Mouse (Mus musculus) CH12.LX (cell line): ENCODE data around the gene Grid2. TPM values are rescaled to one million over a fixed set of nuclear protein-coding genes. Genes with fewer than 3 reads are reported as not detected.

Source experiments
- DNase-seq: peaks from one replicate; pipeline ENCODE4 v3.0.0-alpha.2; 2013; ENCODE audit errors: extremely low read depth
- H3K27ac ChIP-seq: 2 replicates; pipeline ENCODE4 v1.5.1; 2012; ENCODE audit warnings: low read depth, mild to moderate bottlenecking, control low read depth, moderate library complexity; ENCODE audit not compliant: insufficient read depth
- H3K27me3 ChIP-seq: replicated peaks from 2 replicates; pipeline ENCODE3; 2012; ENCODE audit warnings: inconsistent platforms
- H3K36me3 ChIP-seq, 2 experiments: replicated peaks in 1 of 2; 2 replicates each; pipeline versions ENCODE3 to v1.6.1; 2012; ENCODE audit warnings: inconsistent platforms in 1 of 2, low read length in 1 of 2, mild to moderate bottlenecking in 1 of 2, mixed read lengths in 1 of 2, moderate library complexity in 1 of 2; ENCODE audit not compliant: control insufficient read depth in 1 of 2, insufficient read depth in 1 of 2
- H3K4me1 ChIP-seq, 2 experiments: 2 replicates each; pipeline ENCODE4 v1.6.1; 2012; ENCODE audit warnings: inconsistent platforms in 1 of 2, moderate library complexity in 1 of 2; ENCODE audit not compliant: insufficient read depth in 2 of 2, control insufficient read depth in 1 of 2
- H3K4me2 ChIP-seq: 2 replicates; pipeline ENCODE4 v1.6.1; 2012; ENCODE audit warnings: low read depth, mild to moderate bottlenecking, control low read depth; ENCODE audit not compliant: poor library complexity, insufficient read depth, severe bottlenecking
- H3K4me3 ChIP-seq, 3 experiments: fragments of 150-350 bp in 1 of 3; sonication (generic) in 1 of 3; replicated peaks in 1 of 3; 2 replicates each; pipeline versions ENCODE3 to v1.5.1; 2011 to 2012; ENCODE audit warnings: low read depth in 2 of 3, low read length in 2 of 3, mild to moderate bottlenecking in 2 of 3, moderate library complexity in 2 of 3, control low read depth in 1 of 3, improper control_type of control experiment in 1 of 3, inconsistent platforms in 1 of 3, mixed read lengths in 1 of 3; ENCODE audit not compliant: poor library complexity in 1 of 3
- H3K79me2 ChIP-seq: replicated peaks from 2 replicates; pipeline ENCODE4 v1.6.1; 2012; ENCODE audit warnings: mild to moderate bottlenecking, moderate library complexity; ENCODE audit not compliant: control insufficient read depth, poor library complexity, insufficient read depth, severe bottlenecking; ENCODE audit errors: extremely low read depth
- H3K9ac ChIP-seq: 2 replicates; pipeline ENCODE4 v1.6.1; 2012; ENCODE audit warnings: low read depth, mild to moderate bottlenecking, control low read depth, moderate library complexity; ENCODE audit not compliant: insufficient read depth
- H3K9me3 ChIP-seq: replicated peaks from 2 replicates; pipeline ENCODE3; 2012; ENCODE audit warnings: low read length, inconsistent platforms, mixed read lengths
- BHLHE40 ChIP-seq: IDR thresholded peaks from 2 replicates; pipeline ENCODE4 v1.6.1; 2011; ENCODE audit warnings: mild to moderate bottlenecking, low read depth, low read length, improper control_type of control experiment
- CHD2 ChIP-seq: IDR thresholded peaks from 2 replicates; pipeline ENCODE4 v1.6.1; 2011; ENCODE audit warnings: low read length, improper control_type of control experiment
- ELF1 ChIP-seq: IDR thresholded peaks from 2 replicates; pipeline ENCODE4 v1.6.1; 2014; ENCODE audit warnings: low read depth, mild to moderate bottlenecking, inconsistent platforms, low read length, improper control_type of control experiment
- EP300 ChIP-seq: IDR thresholded peaks from 2 replicates; pipeline ENCODE4 v1.6.1; 2011; ENCODE audit warnings: low read length, improper control_type of control experiment
- ETS1 ChIP-seq: conservative IDR thresholded peaks from 2 replicates; pipeline ENCODE4 v1.6.1; 2012; ENCODE audit warnings: low read depth, mild to moderate bottlenecking, inconsistent platforms, low read length, improper control_type of control experiment, moderate library complexity
- HCFC1 ChIP-seq: IDR thresholded peaks from 2 replicates; pipeline ENCODE4 v1.6.1; 2012; ENCODE audit warnings: low read depth, mild to moderate bottlenecking, inconsistent platforms, low read length, improper control_type of control experiment
- JUN ChIP-seq: IDR thresholded peaks from 2 replicates; pipeline ENCODE4 v1.6.1; 2011; ENCODE audit warnings: low read depth, mild to moderate bottlenecking, low read length, improper control_type of control experiment, moderate library complexity; ENCODE audit not compliant: insufficient read depth
- KAT2A ChIP-seq: IDR thresholded peaks from 2 replicates; pipeline ENCODE4 v1.6.1; 2012; ENCODE audit warnings: low read length, improper control_type of control experiment, inconsistent platforms; ENCODE audit not compliant: insufficient replicate concordance
- MAX ChIP-seq: IDR thresholded peaks from 2 replicates; pipeline ENCODE4 v1.6.1; 2011; ENCODE audit warnings: low read length, improper control_type of control experiment
- MAZ ChIP-seq: IDR thresholded peaks from 2 replicates; pipeline ENCODE4 v1.6.1; 2012; ENCODE audit warnings: low read depth, mild to moderate bottlenecking, inconsistent platforms, low read length, improper control_type of control experiment, moderate library complexity
- MEF2A ChIP-seq: IDR thresholded peaks from 2 replicates; pipeline ENCODE4 v1.6.1; 2014; ENCODE audit warnings: low read depth, mild to moderate bottlenecking, inconsistent platforms, low read length, improper control_type of control experiment, borderline replicate concordance
- MYC ChIP-seq: IDR thresholded peaks from 2 replicates; pipeline ENCODE4 v1.6.1; 2011; ENCODE audit warnings: low read depth, mild to moderate bottlenecking, improper control_type of control experiment, low read length
- NELFE ChIP-seq: IDR thresholded peaks from 2 replicates; pipeline ENCODE4 v1.6.1; 2011; ENCODE audit warnings: low read depth, low read length, improper control_type of control experiment
- POLR2AphosphoS2 ChIP-seq: IDR thresholded peaks from 2 replicates; pipeline ENCODE4 v1.6.1; 2011; ENCODE audit warnings: low read depth, low read length, improper control_type of control experiment
- RCOR1 ChIP-seq: conservative IDR thresholded peaks from 2 replicates; pipeline ENCODE4 v1.6.1; 2012; ENCODE audit warnings: low read depth, mild to moderate bottlenecking, inconsistent platforms, low read length, improper control_type of control experiment
- SMC3 ChIP-seq: IDR thresholded peaks from 2 replicates; pipeline ENCODE4 v1.6.1; 2011; ENCODE audit warnings: low read depth, low read length, improper control_type of control experiment
- TBP ChIP-seq: conservative IDR thresholded peaks from 2 replicates; pipeline ENCODE4 v1.6.1; 2011; ENCODE audit warnings: low read depth, low read length, improper control_type of control experiment
- TCF12 ChIP-seq: IDR thresholded peaks from 2 replicates; pipeline ENCODE4 v1.6.1; 2014; ENCODE audit warnings: low read depth, mild to moderate bottlenecking, inconsistent platforms, low read length, improper control_type of control experiment
- USF1 ChIP-seq: IDR thresholded peaks from 2 replicates; pipeline ENCODE4 v1.6.1; 2014; ENCODE audit warnings: low read depth, mild to moderate bottlenecking, inconsistent platforms, low read length, improper control_type of control experiment
- USF2 ChIP-seq: conservative IDR thresholded peaks from 2 replicates; pipeline ENCODE4 v1.6.1; 2011; ENCODE audit warnings: low read depth, low read length, improper control_type of control experiment
- ZKSCAN1 ChIP-seq: IDR thresholded peaks from 2 replicates; pipeline ENCODE4 v1.6.1; 2012; ENCODE audit warnings: low read depth, inconsistent platforms, low read length, improper control_type of control experiment, borderline replicate concordance
- ZMIZ1 ChIP-seq: IDR thresholded peaks from 2 replicates; pipeline ENCODE4 v1.6.1; 2012; ENCODE audit warnings: low read depth, mild to moderate bottlenecking, inconsistent platforms, low read length, improper control_type of control experiment
- ZNF384 ChIP-seq: IDR thresholded peaks from 2 replicates; pipeline ENCODE4 v1.6.1; 2012; ENCODE audit warnings: low read depth, low read length, improper control_type of control experiment, inconsistent platforms
- dilution Hi-C: fragments of 300-500 bp; cut with MboI; formaldehyde crosslinking; loops from 2 replicates; pipeline ENCODE4 v1.14.3; 2020; ENCODE audit warnings: low sequenced_read_pairs; ENCODE audit not compliant: extremely low pct_unique_long_range_greater_than_20kb, extremely low pct_ligation_motif_present
- in situ Hi-C: fragments of 300-500 bp; cut with MboI; formaldehyde crosslinking; loops from 3 replicates; pipeline ENCODE4 v1.14.3; 2019; ENCODE audit warnings: low sequenced_read_pairs, low pct_ligation_motif_present, low pct_unique_long_range_greater_than_20kb, mixed read lengths
- polyA plus RNA-seq: library from polyadenylated mRNA; unstranded; fragments of >175 nt; gene quantifications from 2 replicates; pipeline ENCODE4 v1.2.1, GENCODE M21; 2012; ENCODE audit warnings: low read depth; ENCODE audit not compliant: insufficient read length
- total RNA-seq, 2 experiments: library from RNA; depleted of rRNA; stranded (reverse); fragments of 300-350 nt in 1 of 2; fragments of >200 nt in 1 of 2; gene quantifications; 2 replicates each; pipeline ENCODE4 v1.2.3; 2012 to 2014

Grid2 gene
- total and polyA plus RNA-seq, 3 experiments = not detected

GRCm38 (mm10) chr6:63590681-63591080 is 335.0 kb downstream of the Grid2 start:
- Histone ChIP-seq H3K27me3 (no peaks in the 10 kb centered on the region), H3K4me1 (no peaks in the 10 kb centered on the region), H3K27ac (no peak overlapping the region), H3K79me2 (no peaks in the 10 kb centered on the region), H3K9me3 (peaks cover 16% of the 10 kb centered on the region), H3K4me2 (no peak overlapping the region), H3K9ac (no peak overlapping the region), H3K4me3 (no peak overlapping the region), H3K36me3 (no peaks in the 10 kb centered on the region)
- DNase-seq = no peak
- no peak for TF ChIP-seq NELFE
- TF ChIP-seq KAT2A = no peak
- TF ChIP-seq HCFC1 = no peak
- no peak for TF ChIP-seq JUN
- TF ChIP-seq ETS1 = no peak
- TF ChIP-seq POLR2AphosphoS2 = no peak
- no peak for TF ChIP-seq ZNF384
- TF ChIP-seq MAZ = no peak
- TF ChIP-seq TBP = no peak
- TF ChIP-seq ELF1 = no peak
- no peak for TF ChIP-seq USF2
- TF ChIP-seq RCOR1 = no peak
- TF ChIP-seq MYC = no peak
- TF ChIP-seq EP300 = no peak
- TF ChIP-seq TCF12 = no peak
- no peak for TF ChIP-seq SMC3
- no peak for TF ChIP-seq ZKSCAN1
- in situ Hi-C loops = no loop called here
- dilution Hi-C loops = no loop called here

- Histone ChIP-seq H3K9me3 (peaks cover 6% of the 10 kb centered on the region), H3K4me3 (no peak overlapping the region), H3K9ac (no peak overlapping the region)
- TF ChIP-seq TBP = no peak
- TF ChIP-seq ZMIZ1 = no peak
- no peak for TF ChIP-seq MEF2A
- no peak for TF ChIP-seq USF2
- TF ChIP-seq BHLHE40 = no peak
- no peak for TF ChIP-seq JUN
- no peak for TF ChIP-seq EP300
- TF ChIP-seq ETS1 = no peak
- TF ChIP-seq USF1 = no peak
- TF ChIP-seq CHD2 = no peak
- no peak for TF ChIP-seq MAX
- TF ChIP-seq MAZ = no peak
- TF ChIP-seq, all 38 proteins: peak for 0
- H3K36me3 ChIP-seq = no peaks in the 10 kb centered on the region
- H3K27ac ChIP-seq = no peak overlapping the region
- dilution Hi-C loops = no loop called here
- no peaks in the 10 kb centered on the region for H3K79me2 ChIP-seq
- no peaks in the 10 kb centered on the region for H3K4me1 ChIP-seq
- no peaks in the 10 kb centered on the region for H3K27me3 ChIP-seq
- DNase-seq = no peak
- in situ Hi-C loops = no loop called here
- no peak overlapping the region for H3K4me2 ChIP-seq
Measured at GRCm38 (mm10) chr6:63609570-63609969, 353.9 kb downstream of the Grid2 start.
